Mouse (Mus musculus): ENCODE measurements around the gene Efcab9. TPM values are rescaled to one million over a fixed set of nuclear protein-coding genes. Genes with fewer than 3 reads are reported as not detected.

Efcab9 gene
- total and polyA plus RNA-seq, 3 experiments, result 0.77 to 1.3 TPM; not detected in 1

DNA sequence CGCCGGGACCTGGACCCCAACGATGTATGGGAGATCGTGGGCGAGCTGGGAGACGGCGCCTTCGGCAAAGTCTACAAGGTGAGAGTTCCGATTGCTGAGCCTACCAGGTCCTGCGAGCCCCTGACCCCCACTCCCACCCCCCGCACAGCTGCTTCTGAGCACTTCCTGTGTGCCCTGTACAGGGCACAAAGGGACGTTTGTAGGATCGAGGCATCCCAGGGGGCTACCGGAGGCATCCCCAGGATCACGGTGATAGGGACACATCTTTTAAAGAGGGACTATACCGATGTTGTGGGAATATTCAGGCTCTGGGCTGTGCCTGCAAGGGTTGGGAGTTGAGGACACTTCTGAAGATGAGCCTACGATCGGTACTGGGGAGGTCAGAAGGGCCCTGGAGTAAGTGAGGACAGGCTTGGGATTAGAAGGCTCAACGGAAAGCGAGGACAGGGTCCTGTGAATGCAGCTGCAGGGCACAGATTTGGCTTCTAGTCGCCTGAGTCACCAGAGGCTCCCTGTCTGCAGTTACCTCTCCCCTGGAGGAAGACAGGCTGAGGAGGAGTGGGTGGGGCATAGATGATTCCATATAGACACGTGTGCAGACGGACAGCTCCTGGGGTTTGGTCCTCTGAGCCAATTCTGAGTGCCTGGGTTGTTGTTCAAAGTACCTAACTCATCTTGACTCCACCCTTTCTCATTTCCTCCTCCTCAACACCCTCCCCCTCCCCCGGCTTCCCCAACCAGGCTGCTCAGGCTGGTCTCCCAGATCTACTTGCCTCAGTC lies 1.8 kb upstream of the Efcab9 start (continued):
- TF ChIP-seq UBTF (IDR thresholded peaks at IDR 0.05; ENCODE audit: borderline replicate concordance, insufficient read depth, low read depth, low read length), result no peak
- no peak for TF ChIP-seq ZKSCAN1 (IDR thresholded peaks at IDR 0.05; ENCODE audit: low read depth, low read length)
- TF ChIP-seq NELFE (IDR thresholded peaks at IDR 0.05; ENCODE audit: low read depth, low read length), result no peak

DNA sequence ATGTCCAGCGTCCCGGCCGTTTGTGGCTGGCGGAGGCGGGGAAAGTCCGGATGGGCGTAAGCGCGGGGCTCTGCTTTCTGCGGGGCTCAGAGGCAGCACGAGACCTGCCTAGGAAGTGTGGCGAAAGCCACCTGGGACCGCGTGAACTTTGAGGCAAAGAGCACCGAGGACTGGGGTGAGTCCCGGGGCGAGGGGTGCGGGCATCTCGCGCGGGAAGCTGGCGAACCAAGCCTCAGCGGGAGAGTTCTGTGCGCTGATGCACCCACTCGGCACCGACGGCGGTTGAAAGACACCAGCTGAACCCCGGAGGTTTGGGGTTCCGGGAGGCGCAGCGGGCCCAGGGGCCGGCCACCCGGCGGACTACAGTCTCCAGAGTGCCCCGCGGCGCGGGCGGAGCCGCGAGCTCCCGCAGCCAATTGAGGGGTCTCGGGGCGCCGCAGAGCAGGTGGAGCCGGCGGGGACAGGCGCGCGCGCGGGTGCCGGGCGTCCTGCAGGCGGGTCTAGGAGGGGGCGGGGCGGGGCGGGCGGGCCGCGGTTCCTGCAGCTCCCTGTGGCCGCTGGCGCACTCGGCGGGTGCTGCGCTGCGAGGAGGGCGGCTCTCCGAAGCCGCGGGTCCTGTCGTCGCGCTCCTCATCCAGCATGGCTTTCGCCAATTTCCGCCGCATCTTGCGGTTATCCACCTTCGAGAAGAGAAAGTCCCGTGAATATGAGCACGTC lies 1.0 kb upstream of the Efcab9 start, which contains the start of gene Stk10:
Gene Stk10, plus strand, starts transcription at position 541 of the 717 bp plus-strand sequence.
- Histone ChIP-seq H3K4me3 (ENCODE audit: control insufficient read depth in 1 of 2, insufficient read depth in 1 of 2, low read depth in 2 of 2, low read length in 2 of 2) (peak within 1 kb of the TSS; percentile 88 to 99), H3K4me1 (ENCODE audit: control insufficient read depth in 1 of 2, insufficient read depth in 2 of 2, low read length in 2 of 2) (peaks cover 0 to 14% of the 10 kb centered on the region in 2 experiments; a peak in 2 of 4 replicates)

More for the DNA sequence above, 1.0 kb upstream of the Efcab9 start, which contains the start of gene Stk10:
- Histone ChIP-seq H3K79me2 (ENCODE audit: control insufficient read depth, insufficient read depth, low read length, poor library complexity) (peaks cover 8% of the 10 kb centered on the region), H3K9ac (ENCODE audit: control insufficient read depth, low read depth, low read length, poor library complexity, severe bottlenecking) (peak within 1 kb of the TSS; percentile 96), H3K27ac (ENCODE audit: control insufficient read depth, low read depth, low read length) (peak within 1 kb of the TSS; percentile 60), H3K9me3 (replicated peaks; ENCODE audit: insufficient read depth, low read length) (no peaks in the 10 kb centered on the region), H3K27me3 (ENCODE audit: control insufficient read depth in 1 of 2, insufficient read depth in 2 of 2, low read length in 2 of 2) (no peaks in the 10 kb centered on the region), H3K36me3 (ENCODE audit: control insufficient read depth in 1 of 2, insufficient read depth in 2 of 2, low read length in 2 of 2) (peaks cover 0 to 7% of the 10 kb centered on the region in 2 experiments; a peak in 2 of 4 replicates)
- peak; percentile 93 for DNase-seq (ENCODE audit: low read depth, low spot score)
- TF ChIP-seq ETS1 (IDR thresholded peaks at IDR 0.05; ENCODE audit: low read depth, low read length) (peak; percentile 4; the same call in 1 of the 2 replicates), MAFK (IDR thresholded peaks at IDR 0.05; ENCODE audit: borderline replicate concordance, low read depth, low read length) (no peak), GATA1 (IDR thresholded peaks at IDR 0.05; ENCODE audit: low read depth, low read length) (no peak), ELF1 (IDR thresholded peaks at IDR 0.05; ENCODE audit: low read depth, low read length) (peak; percentile 75), ZNF384 (IDR thresholded peaks at IDR 0.05; ENCODE audit: low read depth, low read length) (no peak), EP300 (IDR thresholded peaks at IDR 0.05; ENCODE audit: low read depth in 1 of 2, low read length in 2 of 2) (no peak), USF2 (IDR thresholded peaks at IDR 0.05; ENCODE audit: borderline replicate concordance in 1 of 2, insufficient read depth in 1 of 2, low read depth in 1 of 2, low read length in 2 of 2) (no peak), NELFE (IDR thresholded peaks at IDR 0.05; ENCODE audit: low read depth, low read length) (peak; percentile 91), JUND (IDR thresholded peaks at IDR 0.05; ENCODE audit: low read depth, low read length) (no peak), TBP (IDR thresholded peaks at IDR 0.05; ENCODE audit: low read depth, low read length) (peak; percentile 10; the same call in 1 of the 2 replicates), GABPA (IDR thresholded peaks at IDR 0.05; ENCODE audit: low read depth, low read length) (no peak), MXI1 (IDR thresholded peaks at IDR 0.05; ENCODE audit: low read depth, low read length) (peak; percentile 87), MYC (IDR thresholded peaks at IDR 0.05; ENCODE audit: low read depth, low read length) (peak; percentile 50; the same call in 1 of the 2 replicates), ZMIZ1 (IDR thresholded peaks at IDR 0.05; ENCODE audit: low read depth, low read length) (peak; percentile 85; the same call in 1 of the 2 replicates), SIN3A (IDR thresholded peaks at IDR 0.05; ENCODE audit: low read length) (peak; percentile 80), BHLHE40 (IDR thresholded peaks at IDR 0.05; ENCODE audit: borderline replicate concordance, low read depth, low read length) (peak; percentile 77; the same call in 1 of the 2 replicates), UBTF (IDR thresholded peaks at IDR 0.05; ENCODE audit: borderline replicate concordance, insufficient read depth, low read depth, low read length) (0 out of 2 replicates have a peak, but pooled peaks have one; percentile 48), POLR2AphosphoS5 (IDR thresholded peaks at IDR 0.05; ENCODE audit: borderline replicate concordance, low read depth, low read length) (no peak), MYB (IDR thresholded peaks at IDR 0.05; ENCODE audit: low read depth, low read length) (peak; percentile 27; the same call in 1 of the 2 replicates), ZKSCAN1 (IDR thresholded peaks at IDR 0.05; ENCODE audit: low read depth, low read length) (no peak), SMC3 (IDR thresholded peaks at IDR 0.05; ENCODE audit: low read depth, low read length) (no peak), E2F4 (IDR thresholded peaks at IDR 0.05; ENCODE audit: borderline replicate concordance, low read depth, low read length) (peak; percentile 54; the same call in 1 of the 2 replicates), NRF1 (IDR thresholded peaks at IDR 0.05; ENCODE audit: insufficient read depth, low read depth, low read length, poor library complexity, severe bottlenecking) (peak; percentile 65), TCF12 (IDR thresholded peaks at IDR 0.05; ENCODE audit: low read depth, low read length) (peak; percentile 66), HCFC1 (IDR thresholded peaks at IDR 0.05; ENCODE audit: low read depth, low read length) (peak; percentile 91), POLR2A (IDR thresholded peaks at IDR 0.05; ENCODE audit: control insufficient read depth in 1 of 2, insufficient read depth in 1 of 2, low read depth in 1 of 2, low read length in 2 of 2, poor library complexity in 1 of 2) (peak; percentile 90), TAL1 (IDR thresholded peaks at IDR 0.05; ENCODE audit: low read length) (no peak), MAZ (IDR thresholded peaks at IDR 0.05; ENCODE audit: low read depth, low read length) (peak; percentile 25; the same call in 1 of the 2 replicates)

All from MEL (cell line).